ENCODE assay signal across 8 mouse cellular contexts in the genomic region with DNA sequence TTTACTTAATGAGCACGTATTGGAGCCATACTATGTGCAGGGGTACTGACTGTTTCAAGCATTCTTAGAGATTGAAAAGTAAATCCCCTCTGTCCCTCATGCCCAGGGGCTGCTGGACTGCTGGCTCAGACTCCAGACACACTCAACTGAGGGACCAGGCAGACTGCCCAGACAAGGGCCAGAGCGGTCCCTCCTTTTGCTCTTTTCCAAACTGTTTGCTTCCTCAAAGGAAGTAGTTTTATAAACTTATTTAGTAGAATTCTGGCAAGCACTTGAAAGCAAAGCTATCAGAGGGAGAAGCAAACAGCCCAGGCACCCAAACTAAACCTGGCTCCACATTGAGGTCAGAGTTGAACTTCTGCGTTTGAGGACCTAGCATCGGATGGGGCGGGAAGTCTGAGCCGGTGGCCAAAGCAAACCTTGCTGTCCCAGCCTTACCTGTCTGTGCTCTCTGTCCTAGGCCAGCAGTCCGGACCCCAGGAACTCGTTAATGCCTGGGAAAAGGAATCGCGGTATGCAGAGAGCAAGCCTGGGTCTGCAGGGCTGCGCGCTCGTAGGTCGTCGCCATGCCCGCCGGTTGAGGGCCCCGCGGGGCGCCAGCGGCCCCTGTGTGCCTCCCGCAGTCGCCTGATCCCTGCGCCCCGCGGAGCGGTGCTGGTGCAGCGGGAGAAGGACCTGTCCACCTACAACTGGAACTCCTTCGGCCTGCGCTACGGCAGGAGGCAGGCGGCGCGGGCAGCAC. TPM values are rescaled to one million over a fixed set of nuclear protein-coding genes. Genes with fewer than 3 reads are reported as not detected.
DNase-seq lines count a peak whose midpoint lies in the region; ATAC-seq and TF ChIP-seq lines count a peak whose summit lies in the region.
"Had no signal": no experiment of that assay in that cellular context is flagged by ENCODE, and none has a peak within 500 bp of the region (broad histone marks: within the 10 kb centered on the region; RNA-seq: fewer than 3 reads in every experiment).

No protein-coding gene starts in this region.

- H3K27me3 ChIP-seq in E14TG2a.4 (ENCODE audit: insufficient read depth, low read length) = peaks cover 31% of the 10 kb centered on the region
- no peaks in the 10 kb centered on the region for H3K27me3 ChIP-seq in hindbrain, embryonic 16.5 days (replicated peaks; ENCODE audit: control insufficient read depth, insufficient read depth, low read length)

- peak; percentile 68 for DNase-seq in brain, embryonic 14.5 days (ENCODE audit: low read depth)
- peak; percentile 85 for DNase-seq in lung, postnatal 10 days
- peak; percentile 27 for DNase-seq in yolk sac, embryonic 10.5 days (ENCODE audit: low spot score)
- DNase-seq in adrenal gland, adult 2 months = no peak
- no peak for DNase-seq in cerebellum, adult 18-20 months

- no peak for TF ChIP-seq CTCF in E14TG2a.4 (conservative IDR thresholded peaks at IDR 0.05; ENCODE audit: low read length)
- TF ChIP-seq CTCF in brain, embryonic 14.5 days (IDR thresholded peaks at IDR 0.05; ENCODE audit: borderline replicate concordance, extremely low read depth, insufficient read depth, insufficient read length) = no peak

- no peak for ATAC-seq in hindbrain, embryonic 16.5 days

- H3K9ac ChIP-seq in hindbrain, embryonic 16.5 days (ENCODE audit: low read depth, low read length) = peak overlapping the region; percentile 49

- H3K36me3 ChIP-seq in E14TG2a.4 (ENCODE audit: insufficient read depth, low read length) = no peaks in the 10 kb centered on the region
- H3K36me3 ChIP-seq in hindbrain, embryonic 16.5 days (ENCODE audit: control insufficient read depth, insufficient read depth, low read length) = no peaks in the 10 kb centered on the region

- H3K4me3 ChIP-seq in E14TG2a.4 (replicated peaks; ENCODE audit: low read length) = peak overlapping the region; percentile 78
- peak overlapping the region; percentile 24 for H3K4me3 ChIP-seq in hindbrain, embryonic 16.5 days (ENCODE audit: low read length)

- no peak for TF ChIP-seq POLR2A in brain, embryonic 14.5 days (IDR thresholded peaks at IDR 0.05; ENCODE audit: borderline replicate concordance, extremely low read depth, insufficient read depth, insufficient read length, poor library complexity, severe bottlenecking)

- H3K4me2 ChIP-seq in hindbrain, embryonic 16.5 days (ENCODE audit: low read length) = peak overlapping the region; percentile 57

- peaks cover 33% of the 10 kb centered on the region for H3K4me1 ChIP-seq in E14TG2a.4 (replicated peaks; ENCODE audit: low read depth, low read length)
- peaks cover 10% of the 10 kb centered on the region for H3K4me1 ChIP-seq in hindbrain, embryonic 16.5 days (ENCODE audit: control insufficient read depth, insufficient read depth, low read depth, low read length)

- 8% methylated on average over 34 of the region's 34 CpGs for WGBS in hindbrain, embryonic 16.5 days

- H3K9me3 ChIP-seq in E14TG2a.4 (ENCODE audit: low read length) = peaks cover 4% of the 10 kb centered on the region; the same call in 1 of the 2 replicates
- H3K9me3 ChIP-seq in hindbrain, embryonic 16.5 days (ENCODE audit: control insufficient read depth, low read length) = no peaks in the 10 kb centered on the region

- H3K27ac ChIP-seq in hindbrain, embryonic 16.5 days (ENCODE audit: low read depth, low read length) = no peak overlapping the region
- H3K27ac ChIP-seq: macrophage had no signal

RNA-seq across cellular contexts. Expression of a gene that starts 7.4 kb away (rescaled TPM):
- not detected in 2 replicates for polyA plus RNA-seq in brain, embryonic 14.5 days (2012; rRNA removed)
- not detected in 2 replicates for polyA plus RNA-seq in hindbrain, embryonic 16.5 days (2015; fragmentation: Nextera tagmentation; extraction: Ambion mirVana)
- total RNA-seq in adrenal gland, adult 2 months (2021) = not detected
- polyA plus RNA-seq in adrenal gland, adult 2 months (2012; rRNA removed) = not detected in 2 replicates
- polyA plus RNA-seq: macrophage had no signal

RNA-seq across cellular contexts. Expression of a gene that starts 19.5 kb away (rescaled TPM):
- polyA plus RNA-seq in brain, embryonic 14.5 days (2012; rRNA removed) = 0.04 TPM in 1 of 2 replicates, not detected in the other
- polyA plus RNA-seq in hindbrain, embryonic 16.5 days (2015; fragmentation: Nextera tagmentation; extraction: Ambion mirVana) = not detected in 2 replicates
- total RNA-seq in adrenal gland, adult 2 months (2021) = under 1 TPM in 1 of 2 experiments, not detected in 1; 0.69 TPM
- not detected in 2 replicates for polyA plus RNA-seq in adrenal gland, adult 2 months (2012; rRNA removed)
- polyA plus RNA-seq: macrophage had no signal

RNA-seq across cellular contexts. Expression of a gene that starts 21.2 kb away (rescaled TPM):
- 1.7 and 4.5 TPM in 2 replicates for polyA plus RNA-seq in brain, embryonic 14.5 days (2012; rRNA removed)
- 6.6 and 7.8 TPM in 2 replicates for polyA plus RNA-seq in hindbrain, embryonic 16.5 days (2015; fragmentation: Nextera tagmentation; extraction: Ambion mirVana)
- 1 to 10 TPM; 5.5 to 9.2 TPM for total RNA-seq in adrenal gland, adult 2 months (2021)
- polyA plus RNA-seq in adrenal gland, adult 2 months (2012; rRNA removed) = 4.4 and 6.0 TPM in 2 replicates
- polyA plus RNA-seq: macrophage had no signal

RNA-seq across cellular contexts. Expression of a gene that starts 34.3 kb away (rescaled TPM):
- polyA plus RNA-seq in brain, embryonic 14.5 days (2012; rRNA removed) = 9.6 and 12.1 TPM in 2 replicates
- polyA plus RNA-seq in hindbrain, embryonic 16.5 days (2015; fragmentation: Nextera tagmentation; extraction: Ambion mirVana) = 25.7 and 29.5 TPM in 2 replicates
- 10 to 100 TPM in 1 of 2 experiments, 1 to 10 TPM in 1; 6.2 to 13.5 TPM for total RNA-seq in adrenal gland, adult 2 months (2021)
- 8.2 and 10.0 TPM in 2 replicates for polyA plus RNA-seq in adrenal gland, adult 2 months (2012; rRNA removed)
- polyA plus RNA-seq: macrophage had no signal

Comparison
In these comparisons a context has a peak if more than half of its experiments do, and no peak if none do; other contexts are left out.
1. DNase-seq: peak in brain, embryonic 14.5 days (single experiment), lung, postnatal 10 days (single experiment) and yolk sac, embryonic 10.5 days (single experiment); none in adrenal gland, adult 2 months (single experiment) and cerebellum, adult 18-20 months (0 of 2).